Mouse (Mus musculus): Measurements from ENCODE around the gene Tvp23a. TPM values are rescaled to one million over a fixed set of nuclear protein-coding genes. Genes with fewer than 3 reads are reported as not detected.

Tvp23a gene
- total RNA-seq, 2 experiments from 2014 or later, result 3.4 to 4.1 TPM

DNA sequence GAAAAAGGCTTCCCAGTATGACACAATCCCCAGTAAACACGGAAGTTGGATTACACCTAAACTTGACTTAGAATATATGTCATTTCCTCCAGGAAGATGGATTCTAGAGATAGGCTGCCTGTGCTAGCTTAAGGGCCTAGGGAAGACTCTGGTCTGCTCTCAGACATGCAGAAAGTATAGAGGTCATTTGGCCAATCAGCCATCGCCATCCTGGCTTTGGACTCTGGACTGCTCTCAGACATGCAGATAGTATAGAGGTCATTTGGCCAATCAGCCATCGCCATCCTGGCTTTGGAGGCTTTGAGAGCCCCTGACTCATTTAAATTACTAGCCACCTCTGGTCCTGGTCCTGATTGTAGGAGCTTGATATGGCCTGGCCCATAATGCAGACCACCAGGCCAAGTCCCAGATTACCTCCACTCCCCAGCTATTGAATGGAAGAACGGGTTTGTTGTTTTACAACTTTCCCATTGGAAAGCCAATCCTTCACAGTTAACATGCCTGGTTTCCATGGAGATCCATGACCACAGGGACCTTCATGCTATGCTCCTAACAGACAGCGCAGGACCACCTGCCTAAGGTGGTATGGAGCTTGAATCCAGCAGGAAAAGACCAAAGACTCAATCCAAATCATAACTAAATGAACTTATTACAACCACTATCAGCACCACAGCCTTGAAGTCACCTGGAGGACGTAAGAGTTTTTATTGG lies 6.9 kb upstream of the Tvp23a start:
- DNase-seq (ENCODE audit: low spot score in 2 of 2), result no peak

DNA sequence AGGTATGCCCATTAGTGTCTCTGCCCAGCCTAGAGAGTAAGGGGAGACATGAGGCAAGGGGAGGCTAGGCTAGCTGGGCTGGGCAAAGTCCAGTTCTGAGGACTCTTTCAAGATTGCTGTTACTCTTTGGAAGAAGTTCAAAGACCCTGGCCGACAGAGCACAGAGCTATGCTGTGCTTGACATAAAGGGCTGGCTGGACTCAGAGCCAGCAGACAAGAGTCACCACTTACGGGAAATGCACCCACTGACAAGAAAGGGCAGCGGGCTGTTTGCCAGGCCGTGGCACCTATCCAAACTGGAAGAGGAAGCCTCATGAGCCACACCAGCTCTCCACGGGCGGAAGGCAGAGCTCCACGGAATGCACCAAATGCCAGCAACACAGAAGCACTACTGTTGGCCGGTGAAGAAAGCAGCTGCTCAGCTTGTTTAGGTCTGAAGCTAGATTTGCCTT lies 5.3 kb upstream of the Tvp23a start:
- peak; percentile 42 to 69 for DNase-seq (ENCODE audit: low spot score in 2 of 2)

DNA sequence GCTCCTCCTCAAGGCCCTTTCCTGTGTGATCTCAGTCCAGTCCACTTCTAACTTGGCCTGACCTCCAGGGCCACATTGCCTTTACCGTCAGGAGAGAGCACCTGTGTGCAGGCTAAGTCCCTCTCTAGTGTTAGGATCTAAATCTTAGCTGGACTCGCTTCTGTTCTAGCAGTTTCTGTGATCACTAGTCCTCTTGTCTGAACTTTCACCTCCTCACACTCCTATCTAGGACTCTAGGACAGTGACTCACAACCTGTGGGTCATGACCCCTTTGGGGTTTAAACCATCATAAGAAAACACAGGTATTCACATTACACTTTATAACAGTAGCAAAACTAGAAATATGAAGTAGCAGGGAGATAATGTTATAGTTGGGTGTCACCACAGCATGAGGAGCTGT lies 4.7 kb upstream of the Tvp23a start:
- no peak for DNase-seq (ENCODE audit: low spot score in 2 of 2)

DNA sequence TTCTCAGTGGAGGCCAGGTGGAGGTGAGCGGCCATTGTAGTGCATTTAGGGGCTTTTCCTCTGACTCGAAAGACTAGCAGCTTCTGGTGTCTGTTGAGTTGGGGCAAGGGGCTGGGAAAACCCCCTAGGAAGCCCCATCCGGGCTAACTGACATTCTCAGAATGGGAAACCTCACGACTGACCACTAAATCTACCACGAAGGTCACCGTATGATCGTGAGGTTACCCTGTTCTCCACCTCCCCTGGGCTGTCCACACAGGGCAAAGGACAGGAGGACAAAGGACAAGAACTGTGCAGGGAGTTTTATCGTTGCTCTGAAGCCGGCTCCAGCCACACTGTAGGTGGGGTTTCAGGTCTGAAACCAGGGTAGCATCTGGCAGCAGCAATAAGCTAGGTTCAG lies 1.8 kb upstream of the Tvp23a start:
- DNase-seq (ENCODE audit: low spot score in 2 of 2), result no peak

DNA sequence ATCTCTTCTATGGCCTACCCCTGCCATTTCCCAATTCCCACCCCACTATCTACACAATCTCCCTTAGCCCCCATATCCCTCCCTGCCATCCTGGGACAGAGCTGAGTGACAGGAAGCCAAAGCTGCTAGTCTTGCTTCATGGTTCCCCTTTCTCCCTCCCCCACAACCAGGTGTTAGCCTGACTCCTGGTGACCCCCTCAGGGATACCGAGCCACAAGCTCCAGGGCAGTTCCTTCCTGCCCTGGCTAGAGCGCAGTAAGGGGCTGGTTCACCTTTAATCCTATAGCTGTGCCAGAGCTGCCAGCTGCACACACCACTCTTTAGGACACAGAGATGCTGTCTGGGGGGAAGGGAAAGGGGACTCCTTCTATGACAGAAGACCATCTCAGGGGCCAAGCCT lies 619 bp upstream of the Tvp23a start:
- DNase-seq (ENCODE audit: low spot score in 2 of 2), result no peak

DNA sequence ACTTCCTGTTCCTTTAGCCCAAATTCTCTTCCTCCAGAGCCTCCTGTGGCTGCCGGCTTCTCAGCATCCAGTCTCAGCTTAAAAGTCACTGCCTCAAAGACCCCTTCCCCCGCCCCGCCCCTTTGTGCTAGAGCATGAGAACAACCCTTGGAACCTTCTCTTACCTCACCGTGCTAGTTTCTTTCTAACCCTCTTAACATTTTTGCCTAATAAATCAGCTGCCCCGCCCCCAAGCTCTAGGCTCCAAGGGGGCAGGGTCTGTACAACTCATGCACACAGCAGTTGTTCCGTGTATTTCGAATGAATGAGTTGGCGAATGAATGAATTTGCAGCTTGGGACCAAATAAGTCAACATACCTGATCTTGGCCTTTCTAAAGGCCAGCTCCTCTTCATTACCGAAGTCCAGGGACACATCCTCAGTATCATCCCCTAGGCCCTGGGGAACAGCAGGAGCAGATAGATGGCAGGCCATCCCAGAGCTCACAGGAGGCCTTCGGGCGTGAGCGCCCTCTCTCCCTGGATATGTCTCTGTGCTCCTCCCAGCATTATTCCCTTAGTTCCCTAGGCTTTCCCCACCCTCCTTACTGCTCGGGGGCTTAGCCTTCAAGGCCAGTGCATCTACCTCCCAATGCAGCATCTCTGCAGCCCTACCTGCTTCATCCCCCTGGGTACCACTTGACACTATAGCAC lies 444 bp downstream of the Tvp23a start:
- DNase-seq (ENCODE audit: low spot score in 2 of 2), result no peak

DNA sequence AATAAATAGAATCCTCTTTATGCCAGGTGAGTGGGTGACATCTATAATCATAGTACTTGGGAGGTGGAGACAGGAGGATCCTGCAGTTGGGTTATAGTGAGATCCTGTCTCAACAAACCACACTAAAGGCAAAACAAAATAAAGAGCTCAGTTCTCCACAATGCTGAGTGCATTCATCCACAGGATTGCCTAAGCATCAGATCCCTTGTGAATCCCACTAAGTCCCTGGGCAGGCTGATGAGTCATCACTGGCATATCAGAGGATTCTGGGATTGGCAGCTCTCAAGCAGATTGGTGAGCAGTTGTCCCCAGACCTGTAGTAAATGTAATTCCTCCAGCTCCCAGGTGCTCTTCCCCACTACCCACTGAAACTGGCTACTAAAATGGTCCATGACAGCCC lies 3.4 kb downstream of the Tvp23a start:
- no peak for DNase-seq (ENCODE audit: low spot score in 2 of 2)

DNA sequence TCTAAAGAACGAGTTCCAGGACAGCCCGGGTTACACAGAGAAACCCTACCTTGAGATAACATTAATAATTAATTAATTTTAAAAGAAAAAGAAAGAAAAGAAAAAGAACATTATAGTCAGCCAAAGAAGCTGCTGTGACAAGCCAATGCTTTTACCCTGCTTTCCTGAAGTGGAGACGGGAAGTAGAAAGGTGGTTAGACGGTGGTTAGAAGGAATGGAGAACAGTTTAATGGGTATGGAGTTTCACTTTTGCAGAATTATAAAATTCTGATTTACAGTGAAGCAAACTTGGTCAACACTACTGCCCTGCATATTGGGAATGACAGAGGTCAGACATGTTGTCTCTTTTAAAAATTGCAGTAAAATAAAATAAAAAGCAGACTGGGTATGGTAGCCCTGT lies 5.4 kb downstream of the Tvp23a start:
- no peak for DNase-seq (ENCODE audit: low spot score in 2 of 2)

DNA sequence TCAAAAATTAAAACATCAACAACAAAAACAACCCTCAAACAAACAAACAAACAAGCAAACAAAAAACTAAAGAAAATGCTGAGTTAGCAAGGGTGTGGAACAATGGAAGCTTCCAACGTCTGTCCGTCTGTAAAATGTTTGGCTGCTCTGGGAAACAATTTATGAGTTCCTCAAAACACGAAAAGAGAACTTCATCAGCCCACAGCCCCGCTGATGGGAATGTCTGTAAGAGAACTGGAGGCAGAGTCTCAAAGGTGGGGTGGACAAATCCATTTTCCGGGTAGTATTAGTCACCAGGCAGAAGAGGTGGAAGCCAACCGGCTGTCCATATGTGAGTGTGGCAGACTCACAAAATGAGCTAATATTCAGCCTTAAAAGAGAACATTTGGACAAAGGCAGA lies 5.8 kb downstream of the Tvp23a start:
- DNase-seq (ENCODE audit: low spot score in 2 of 2), result no peak

DNA sequence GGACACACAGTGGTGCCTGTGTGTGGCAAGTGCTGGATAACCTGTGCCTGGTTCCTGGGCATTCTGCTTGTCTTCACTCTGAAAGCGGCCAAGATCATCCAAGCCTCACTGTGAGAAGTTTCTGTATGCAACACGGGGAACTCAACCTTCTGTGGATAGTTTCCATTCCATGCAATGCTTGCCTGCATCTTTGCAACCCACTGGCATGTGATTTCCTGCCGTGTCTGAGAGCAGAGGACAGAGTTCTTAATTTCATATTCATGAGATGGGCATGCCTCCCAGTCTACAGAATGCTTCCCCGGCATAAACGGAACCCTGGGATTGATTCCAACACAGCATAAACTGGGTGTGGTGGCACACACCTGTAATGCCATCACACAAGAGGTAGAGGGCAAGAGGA lies 9.1 kb downstream of the Tvp23a start:
- DNase-seq (ENCODE audit: low spot score in 2 of 2), result no peak

DNA sequence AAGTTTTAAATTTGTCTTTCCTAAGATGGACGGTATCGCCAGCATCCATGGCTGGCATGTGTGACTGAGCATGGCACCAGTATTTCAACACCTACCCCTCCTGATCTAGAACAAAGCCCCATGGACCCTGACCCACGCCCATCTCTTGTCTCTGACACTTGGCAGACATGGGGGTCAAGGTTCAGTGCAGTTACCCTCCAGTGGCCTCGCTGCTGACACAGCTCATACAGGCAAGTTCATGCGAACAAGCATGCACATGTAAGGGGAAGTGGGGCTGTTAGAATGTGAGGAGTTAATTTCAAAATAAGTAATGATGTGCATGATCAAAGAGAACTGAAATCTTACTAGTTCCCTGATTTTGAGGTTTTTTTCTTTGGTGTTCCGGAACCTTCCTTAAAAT lies 11.0 kb downstream of the Tvp23a start:
- DNase-seq (ENCODE audit: low spot score in 2 of 2), result no peak

DNA sequence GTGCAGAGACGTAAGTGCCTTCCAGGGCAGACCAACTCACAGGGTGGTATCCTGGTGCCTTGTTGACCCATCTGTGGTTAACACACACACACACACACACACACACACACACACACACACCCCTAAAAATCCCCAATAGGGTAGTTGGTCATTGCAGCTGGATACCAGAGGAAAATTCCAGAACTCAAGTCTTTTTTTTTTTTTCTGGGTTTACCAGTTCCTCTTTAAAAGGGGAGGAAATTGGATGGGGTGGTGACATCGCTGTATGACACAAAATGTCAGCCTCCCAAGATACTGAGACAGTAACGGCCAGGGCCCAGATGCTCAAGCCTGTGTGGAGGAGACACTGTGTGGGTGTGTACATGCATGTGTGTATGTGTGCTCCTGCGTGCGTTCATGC lies 13.8 kb downstream of the Tvp23a start:
- no peak for DNase-seq (ENCODE audit: low spot score in 2 of 2)

DNA sequence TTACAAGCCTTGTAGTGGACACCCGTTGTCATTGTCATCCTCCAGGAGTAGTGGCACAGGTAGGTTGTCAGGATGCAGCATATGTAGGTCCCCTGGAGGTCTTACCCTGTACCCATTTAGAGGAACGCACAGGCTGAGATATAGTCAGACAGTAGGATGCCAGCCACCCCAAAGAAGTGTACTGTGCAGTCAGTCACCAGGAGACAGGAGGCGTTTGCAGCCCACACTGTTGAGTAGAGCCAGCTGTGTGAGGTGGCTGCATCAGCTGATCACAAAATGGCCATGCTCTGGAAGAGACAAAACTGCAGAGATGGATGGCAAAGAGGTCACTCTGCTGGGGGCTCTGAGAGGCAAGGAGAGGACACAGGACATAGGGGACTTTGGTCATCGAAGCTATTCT lies 14.8 kb downstream of the Tvp23a start:
- DNase-seq (ENCODE audit: low spot score in 2 of 2), result no peak

DNA sequence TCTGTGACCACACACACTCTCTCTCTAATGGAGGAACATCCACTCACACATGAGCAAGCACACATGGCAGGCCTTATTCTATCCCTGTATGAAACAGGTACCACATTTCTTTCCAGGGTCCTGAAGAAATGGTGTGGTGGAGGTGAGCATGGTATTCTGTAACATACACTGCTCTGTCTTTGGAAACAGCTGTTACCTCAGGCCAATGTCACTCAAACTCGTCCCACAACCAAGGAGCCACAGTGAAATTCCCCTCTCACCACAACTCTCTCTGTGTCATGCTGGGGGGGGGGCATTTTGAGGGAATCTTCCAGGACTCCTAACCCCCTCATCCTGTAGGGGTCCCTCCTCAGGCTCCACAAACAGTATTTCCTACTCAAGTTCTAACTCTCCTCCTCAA lies 15.3 kb downstream of the Tvp23a start:
- no peak for DNase-seq (ENCODE audit: low spot score in 2 of 2)

DNA sequence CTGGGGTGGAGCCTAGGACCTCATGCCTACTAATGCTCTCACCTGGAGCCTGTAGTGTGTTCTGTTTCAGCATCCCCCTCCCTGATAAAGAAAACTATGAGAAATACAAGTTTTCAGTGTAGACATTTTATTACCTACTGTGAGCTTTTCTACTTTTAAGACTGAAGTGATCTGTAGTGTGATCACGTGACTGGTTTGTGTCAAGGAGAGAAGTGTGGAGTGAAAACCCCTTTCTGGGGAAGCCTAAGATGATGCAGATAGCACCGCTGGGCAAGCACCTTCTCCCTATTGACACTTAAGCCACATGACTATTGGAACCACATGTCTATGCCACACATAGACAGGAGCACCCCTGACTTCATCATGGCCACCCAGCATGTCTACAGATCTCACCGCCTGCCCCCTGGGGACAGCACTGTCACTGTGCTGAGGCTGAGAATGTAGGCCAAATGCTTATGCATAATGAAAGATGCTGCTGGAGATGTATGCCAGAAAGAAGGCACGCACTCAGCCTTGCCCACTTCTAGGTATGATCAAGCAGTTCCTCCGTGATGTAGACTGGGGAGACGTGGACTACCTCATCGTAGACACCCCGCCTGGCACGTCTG lies 26.6 kb downstream of the Tvp23a start:
- DNase-seq (ENCODE audit: low spot score in 2 of 2), result no peak

DNA sequence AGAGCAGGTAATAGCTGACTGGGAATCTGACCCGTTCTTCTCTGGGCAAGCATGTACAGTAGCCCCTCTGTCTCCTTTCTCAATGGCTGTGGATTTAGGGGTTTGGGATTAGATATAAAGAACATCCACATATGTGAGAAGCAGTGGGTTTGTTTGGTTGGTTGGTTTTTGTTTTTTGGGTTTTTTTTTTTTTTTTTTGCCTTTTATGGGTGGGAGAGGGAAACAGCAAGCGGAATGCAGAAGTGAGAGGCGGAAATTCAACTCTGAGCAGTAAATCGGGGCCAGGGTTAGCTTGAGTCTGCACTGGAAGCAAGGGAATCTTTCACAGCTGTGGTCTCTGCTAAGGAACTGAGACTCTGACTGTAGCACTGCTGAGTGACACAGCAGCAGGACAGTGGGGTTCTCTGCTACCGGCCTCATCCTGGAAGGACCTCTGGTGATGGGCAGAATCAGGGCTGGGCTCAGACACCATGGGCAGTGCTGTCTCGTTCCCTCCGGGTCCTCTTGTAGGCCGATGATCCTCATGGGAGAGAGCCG lies 29.4 kb downstream of the Tvp23a start:
- DNase-seq (ENCODE audit: low spot score in 2 of 2), result no peak

DNA sequence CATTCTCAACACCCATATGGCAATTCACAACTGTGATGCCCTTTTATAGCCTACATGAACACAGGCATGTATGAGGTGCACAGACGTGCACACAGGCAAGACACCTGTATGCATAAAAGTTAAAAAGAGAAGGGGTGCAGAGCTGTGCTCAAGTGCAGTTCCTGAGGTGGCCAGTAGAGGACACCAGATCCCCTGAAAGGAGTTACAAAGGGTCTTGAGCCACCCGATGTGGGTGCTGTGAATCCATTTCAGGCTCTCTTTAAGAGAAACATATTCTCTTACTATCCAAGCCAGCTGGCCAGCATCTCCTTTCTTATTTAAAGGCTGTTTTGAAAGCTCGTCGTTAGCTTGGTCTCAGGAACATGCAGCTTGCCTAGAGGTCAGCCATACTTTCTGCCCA lies 30.3 kb downstream of the Tvp23a start:
- DNase-seq (ENCODE audit: low spot score in 2 of 2), result no peak

DNA sequence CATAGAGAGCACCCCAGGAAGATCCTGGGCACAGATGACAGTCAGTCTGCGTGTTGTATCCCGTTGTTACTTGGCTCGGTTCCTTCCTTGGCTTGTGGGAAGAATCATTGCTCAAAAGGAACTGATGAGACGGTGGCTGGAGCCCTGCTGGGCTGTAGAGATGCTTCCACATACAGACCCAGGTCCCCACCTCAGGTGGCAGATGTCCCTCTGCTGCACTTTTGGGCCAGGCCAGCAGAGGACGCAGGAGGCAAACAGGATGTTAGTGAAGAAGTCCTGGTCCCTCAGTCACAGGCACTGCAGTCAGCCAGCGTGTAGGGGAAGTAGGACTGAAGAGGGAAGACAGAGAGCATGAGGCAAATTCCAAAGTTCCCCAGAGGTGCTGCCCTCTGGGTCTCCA lies 31.2 kb downstream of the Tvp23a start:
- no peak for DNase-seq (ENCODE audit: low spot score in 2 of 2)

DNA sequence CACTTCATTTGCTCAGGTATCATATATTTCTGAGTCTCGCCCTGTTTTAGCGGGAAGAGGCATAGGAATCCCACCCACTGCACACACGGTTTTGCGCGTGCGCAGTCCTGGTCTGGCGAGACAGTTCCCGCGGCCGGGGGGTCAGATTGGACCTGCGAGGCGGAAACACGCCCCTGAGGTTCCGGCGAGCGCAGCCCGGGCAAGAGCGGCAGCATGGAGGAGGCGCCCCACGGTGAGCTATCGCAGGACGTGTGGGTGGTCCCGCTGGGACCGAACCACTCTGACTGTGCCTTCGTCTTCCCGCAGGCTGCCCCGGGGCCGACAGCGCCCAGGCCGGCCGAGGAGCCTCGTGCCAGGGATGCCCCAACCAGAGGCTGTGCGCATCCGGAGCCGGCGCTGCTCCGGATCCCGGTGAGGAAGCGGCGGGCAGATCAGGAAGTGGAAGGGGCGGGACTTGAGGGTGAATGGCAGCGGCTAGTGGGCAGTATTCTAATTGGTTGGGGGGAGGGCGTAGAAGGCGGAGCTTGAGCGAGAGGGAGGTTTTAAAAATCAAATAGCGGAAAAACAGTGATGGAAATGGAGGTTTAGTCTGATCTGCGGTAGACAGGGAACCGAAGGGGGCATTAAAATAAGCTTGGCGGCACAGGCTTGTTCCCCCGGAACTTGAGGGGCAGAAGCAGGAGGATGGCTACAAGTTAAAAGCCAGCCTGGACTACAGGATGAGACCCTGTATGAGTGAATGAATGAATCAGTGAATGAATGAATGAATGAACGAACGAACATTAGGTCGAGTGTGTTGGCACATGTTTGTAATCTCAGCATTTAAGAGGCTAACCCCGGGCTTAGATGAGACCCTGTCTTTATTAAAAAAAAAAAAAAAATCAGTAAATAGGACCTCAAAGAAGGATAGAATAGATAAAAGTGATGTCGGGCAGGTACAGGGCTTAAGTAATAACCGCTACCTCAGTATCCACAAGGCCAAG lies 35.1 kb downstream of the Tvp23a start, which contains the start of gene Nubp1:
Gene Nubp1 (plus strand): TSS at position 185 of the 983 bp plus-strand sequence.
- DNase-seq (ENCODE audit: low spot score in 2 of 2), result peak; percentile 79 to 93

DNA sequence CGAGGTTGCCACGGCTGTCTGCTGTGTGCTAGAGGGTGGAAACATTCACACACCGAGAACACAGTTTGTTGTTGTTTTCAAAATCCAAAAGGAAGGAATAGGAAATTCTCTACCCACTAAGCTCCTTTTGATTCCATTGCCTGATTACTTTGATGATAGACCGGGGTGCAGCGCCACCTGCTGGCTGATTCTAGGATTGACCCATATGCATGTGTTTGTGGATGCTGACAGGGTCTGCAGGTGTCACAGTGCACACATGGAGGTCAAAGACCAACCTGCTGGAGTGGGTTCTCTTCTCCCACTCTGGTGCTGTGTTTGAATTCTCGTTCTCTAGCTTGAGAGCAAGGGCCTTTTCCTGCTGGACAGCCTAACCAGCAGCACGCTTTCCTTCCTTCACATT lies 48.0 kb downstream of the Tvp23a start:
- peak; percentile 67 to 78 for DNase-seq (ENCODE audit: low spot score in 2 of 2)

DNA sequence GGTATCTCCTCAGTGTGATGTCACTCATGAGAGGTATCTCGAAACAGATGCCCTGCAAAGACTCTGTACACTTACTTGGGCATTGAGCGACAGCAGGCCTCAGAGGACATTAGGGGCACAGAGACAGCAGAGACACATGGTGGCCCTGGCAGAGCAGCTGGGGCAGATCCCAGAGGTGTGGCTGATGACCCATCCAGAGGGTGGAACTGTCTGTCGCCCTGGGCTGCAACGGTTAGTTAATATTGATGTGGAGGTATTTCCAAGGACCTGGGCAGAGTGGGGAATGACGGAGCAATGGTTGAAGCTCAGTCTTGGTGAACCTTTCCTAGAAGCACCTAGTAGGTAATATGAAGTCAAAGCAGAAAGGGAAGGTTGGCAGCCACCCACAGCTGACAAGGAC lies 48.4 kb downstream of the Tvp23a start:
- DNase-seq (ENCODE audit: low spot score in 2 of 2), result no peak

All from gastrocnemius, postnatal 4 days (tissue).